Mouse (Mus musculus): ENCODE measurements at regions not wholly inside any gene's neighbourhood (a gene's known extent, or its start where the extent isn't known, plus 50 kb on each side); places are given as distances from the start of the nearest gene placed in this dataset.
A peak's percentile ranks its signal among the peaks of the same experiment; 100 is the strongest.

DNA sequence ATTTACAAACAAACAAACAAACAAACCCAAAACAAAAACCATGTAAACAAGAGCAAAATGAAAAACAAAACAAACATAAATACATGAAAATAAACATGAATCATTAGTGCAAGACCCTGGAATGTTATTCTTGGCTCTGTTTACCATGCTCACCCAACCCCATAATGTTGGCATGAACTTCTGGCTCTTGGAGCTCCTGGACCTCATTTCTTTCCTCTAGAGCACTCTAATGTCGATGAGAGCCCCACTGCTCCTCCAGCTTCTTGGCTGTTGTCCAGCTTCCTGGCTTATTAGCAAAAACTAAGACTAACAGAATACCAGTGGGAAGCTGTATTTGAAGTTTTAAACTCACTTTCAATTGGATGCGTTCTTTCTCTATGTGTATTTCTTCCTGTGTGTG is 81.3 kb upstream of the Gm21830 start:
- peak in 1 of 2 experiments; percentile 4 for DNase-seq (ENCODE audit: low spot score in 2 of 2)

DNA sequence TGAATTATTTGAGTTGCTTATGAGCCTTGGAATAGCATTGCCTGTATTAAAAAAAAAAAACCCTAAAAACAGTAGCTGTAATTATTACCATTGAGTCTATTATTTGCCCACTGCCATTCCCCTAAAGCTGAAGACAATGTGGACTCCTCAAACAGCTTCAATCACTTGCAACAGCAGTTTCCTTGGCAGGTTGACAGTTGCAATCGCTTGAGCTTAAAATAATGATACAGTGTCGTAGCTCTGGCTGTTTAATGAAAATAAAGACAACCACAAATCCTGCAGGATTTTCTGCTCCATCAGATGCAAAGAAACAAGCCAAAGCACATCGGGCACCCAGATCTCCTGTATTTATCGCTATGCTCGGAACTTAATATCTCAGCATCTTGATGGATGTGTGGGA is 68.8 kb upstream of the Gm21830 start:
- no peak for DNase-seq (ENCODE audit: low spot score in 2 of 2)
